Mouse (Mus musculus) gonadal fat pad, adult 2 months (tissue): ENCODE results near the gene Tmpo. TPM values are rescaled to one million over a fixed set of nuclear protein-coding genes. Genes with fewer than 3 reads are reported as not detected.

Source experiments
- DNase-seq: peaks from one replicate; pipeline ENCODE4 v3.0.0-alpha.2; 2012; ENCODE audit warnings: low read depth
- polyA plus RNA-seq: library from polyadenylated mRNA; depleted of rRNA; stranded (reverse); fragments of >200 nt; gene quantifications from 2 replicates; pipeline ENCODE4 v1.2.3, GENCODE M21; 2012; rRNA removed

Tmpo gene
- polyA plus RNA-seq, result 22.4 and 29.5 TPM in 2 replicates

DNA sequence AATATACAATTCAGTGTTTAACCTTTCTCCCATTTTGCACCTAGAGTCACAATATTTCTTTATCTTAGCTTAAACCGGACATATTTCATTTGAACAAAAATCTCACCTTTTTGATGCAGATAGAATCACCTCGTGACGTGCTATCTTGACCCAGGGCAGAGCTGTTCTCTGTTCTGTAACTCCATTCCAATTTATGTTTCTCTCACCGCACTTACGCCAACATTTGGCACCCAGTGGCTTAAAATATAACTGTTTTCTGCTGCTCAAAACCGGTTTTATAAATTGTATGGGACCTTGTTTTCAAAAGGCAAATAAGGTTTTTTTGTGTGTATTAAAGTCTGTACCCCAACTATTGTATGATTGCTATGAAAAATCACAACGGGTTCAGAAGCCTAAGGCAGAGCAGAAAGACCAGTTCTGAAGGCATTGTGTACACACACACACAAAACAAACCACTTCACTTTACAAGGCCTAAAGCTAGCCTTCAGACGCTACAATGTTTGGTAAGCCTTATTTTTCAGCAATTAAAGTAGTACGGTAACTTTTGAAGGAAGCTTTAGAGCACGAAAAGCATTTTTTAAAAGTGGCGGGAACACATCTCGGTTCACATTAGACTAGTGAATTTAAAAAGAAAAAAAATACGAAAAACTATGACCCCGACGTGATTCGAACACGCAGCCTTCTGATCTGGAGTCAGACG, at the start of gene Tmpo:
TSS of gene Tmpo (minus strand) at position 555 of the 700 bp plus-strand sequence.
- DNase-seq, result no peak

GRCm38 (mm10) chr10:91230400-91230799, 49.3 kb upstream of the Tmpo start:
- no peak for DNase-seq

- DNase-seq, result no peak
These were observed 48.4 kb upstream of the Tmpo start for GRCm38 (mm10) chr10:91229518-91229961.

DNA sequence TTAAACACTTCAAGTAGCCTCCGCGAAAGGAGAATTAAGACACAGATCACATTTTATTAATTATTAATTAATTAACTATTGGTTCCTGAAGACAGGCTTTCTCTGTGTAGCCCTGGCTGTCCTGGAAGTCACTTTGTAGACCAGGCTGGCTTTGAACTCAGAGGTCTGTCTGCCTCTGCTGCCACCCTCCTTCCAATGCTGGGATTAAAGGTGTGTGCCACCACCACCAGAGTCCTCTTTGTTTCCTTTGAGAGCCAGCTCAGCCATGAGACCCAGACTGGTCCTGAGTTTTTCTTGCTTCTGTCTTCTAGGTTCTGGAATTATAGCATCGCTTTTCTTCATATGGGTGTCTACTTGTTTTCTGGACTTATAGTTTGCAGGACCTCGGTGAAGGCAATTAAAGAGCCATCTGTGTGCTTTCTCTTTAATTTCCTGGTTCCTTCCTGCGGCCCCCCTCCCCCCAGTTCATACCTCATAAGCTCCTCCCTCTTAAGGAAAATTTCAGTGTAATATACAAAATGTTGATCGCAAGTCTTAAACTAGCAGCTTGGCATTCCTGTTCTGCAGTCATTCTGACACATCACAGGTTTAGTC, 47.9 kb upstream of the Tmpo start:
- no peak for DNase-seq

DNA sequence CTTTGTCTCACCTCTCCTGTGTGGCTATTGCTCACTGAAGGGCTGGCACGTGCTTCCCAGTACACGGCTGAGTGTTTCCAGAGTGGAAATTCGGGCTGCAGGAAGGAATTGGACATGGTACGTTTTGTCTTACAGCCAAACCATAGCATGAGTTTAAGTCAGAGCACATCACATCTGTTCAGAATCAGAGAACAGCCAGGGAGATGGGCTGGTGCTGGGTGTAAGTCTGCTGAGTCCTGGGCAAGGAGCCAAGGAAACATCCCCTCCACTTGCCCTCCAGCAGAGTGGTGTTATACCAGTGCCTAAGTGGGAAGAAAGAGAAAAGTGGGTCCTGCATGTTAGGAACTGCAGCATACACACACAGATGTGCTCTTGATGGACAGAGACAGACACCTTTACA, 45.9 kb upstream of the Tmpo start:
- DNase-seq, result no peak

DNA sequence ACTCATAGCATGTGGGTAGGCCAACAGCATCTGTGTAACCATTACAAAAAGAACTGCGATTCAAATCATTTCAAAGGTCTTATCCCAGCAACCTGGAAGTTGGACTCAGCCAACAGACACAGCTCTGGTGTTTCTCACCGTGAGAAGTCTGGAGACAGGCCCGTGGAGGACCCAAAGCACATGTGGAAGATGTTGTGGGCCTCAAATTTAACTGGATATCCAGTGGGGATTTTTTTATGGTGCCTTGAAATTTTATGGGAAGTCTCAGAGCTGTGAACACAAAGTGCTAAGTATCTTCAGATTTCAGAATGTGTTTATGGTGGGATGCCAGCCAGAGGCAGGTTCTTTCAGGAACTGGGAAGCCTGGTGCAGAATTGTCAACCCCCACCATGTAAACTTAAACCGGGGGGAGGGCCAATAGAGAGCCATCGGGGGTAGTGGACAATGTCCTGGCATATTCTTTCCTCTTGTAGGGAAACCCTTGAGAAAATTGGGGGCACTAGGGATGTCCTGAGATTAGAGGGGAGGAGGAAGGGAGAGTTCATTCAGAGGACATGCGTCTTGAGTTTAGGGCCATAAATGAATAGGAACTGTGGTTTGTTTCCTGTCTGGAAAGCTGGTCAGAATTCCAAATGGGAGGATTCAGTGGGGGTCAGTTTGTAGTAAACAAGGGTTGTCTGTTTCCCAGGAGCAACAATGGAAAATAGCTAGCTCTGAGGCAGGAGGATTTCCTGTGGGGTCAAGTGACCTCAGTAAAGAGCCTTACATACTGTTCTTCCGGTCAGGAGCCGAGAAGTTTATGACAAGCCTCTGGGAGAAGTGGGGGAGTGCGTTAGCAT, 41.5 kb upstream of the Tmpo start:
- no peak for DNase-seq

DNA sequence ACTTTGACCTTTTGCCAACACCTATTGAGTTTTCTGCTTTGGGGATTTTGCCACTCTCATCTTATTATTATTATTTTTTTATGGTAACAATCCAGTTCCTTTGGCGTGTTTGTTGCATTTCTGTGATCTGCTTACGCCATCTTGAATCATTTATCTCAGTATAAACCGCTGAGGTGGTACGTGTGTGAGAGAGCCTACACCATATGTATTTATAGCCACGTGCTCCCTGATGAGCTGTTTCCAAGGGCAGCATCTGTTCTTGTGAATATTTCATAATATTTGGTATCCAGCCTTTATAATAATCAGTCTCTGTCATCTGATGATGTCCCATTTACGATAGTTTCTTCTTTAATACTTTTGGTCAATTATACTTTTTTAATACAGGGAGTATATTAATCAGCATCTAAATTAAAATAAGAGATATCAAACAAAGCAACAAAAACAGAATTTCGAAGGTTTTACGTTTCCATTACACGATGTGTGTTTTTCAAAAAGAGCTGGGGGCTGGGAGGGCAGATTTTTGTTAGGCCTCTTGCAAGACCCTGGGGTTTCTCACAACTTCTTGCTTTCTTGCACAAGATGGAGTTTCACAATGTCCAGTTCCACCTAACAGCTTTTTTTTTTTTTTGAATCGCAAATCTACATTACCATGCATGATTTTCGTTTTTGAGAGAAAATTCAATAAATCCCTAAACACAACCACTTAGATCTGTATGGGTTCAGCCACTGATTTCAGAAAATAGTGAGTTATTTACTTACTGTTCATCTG, 28.0 kb upstream of the Tmpo start:
- DNase-seq, result no peak

- no peak for DNase-seq
These were observed 27.3 kb upstream of the Tmpo start for GRCm38 (mm10) chr10:91208461-91208860.

- no peak for DNase-seq
These were observed 26.2 kb upstream of the Tmpo start for GRCm38 (mm10) chr10:91207275-91207674.

DNA sequence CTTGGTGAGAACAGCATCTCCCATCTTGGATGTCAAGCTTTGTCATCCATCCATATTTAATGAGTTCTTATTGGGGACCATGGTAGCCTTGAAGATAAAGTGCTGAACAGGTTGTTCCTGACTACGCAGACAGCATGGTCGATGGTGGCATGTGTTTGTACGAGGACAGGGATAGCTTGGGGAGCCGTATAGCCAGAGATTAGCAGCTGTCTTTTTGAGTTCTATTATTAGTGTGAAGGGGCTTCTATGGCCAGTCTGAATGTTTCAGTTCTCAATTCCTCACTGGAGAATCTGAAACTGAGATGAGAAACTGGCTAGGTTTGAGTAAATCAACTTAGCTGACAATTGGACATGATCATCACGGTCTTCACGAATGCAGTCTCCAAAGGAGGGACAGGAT, 24.5 kb upstream of the Tmpo start:
- no peak for DNase-seq

- no peak for DNase-seq
These were observed 19.5 kb upstream of the Tmpo start for GRCm38 (mm10) chr10:91200581-91200980.

DNA sequence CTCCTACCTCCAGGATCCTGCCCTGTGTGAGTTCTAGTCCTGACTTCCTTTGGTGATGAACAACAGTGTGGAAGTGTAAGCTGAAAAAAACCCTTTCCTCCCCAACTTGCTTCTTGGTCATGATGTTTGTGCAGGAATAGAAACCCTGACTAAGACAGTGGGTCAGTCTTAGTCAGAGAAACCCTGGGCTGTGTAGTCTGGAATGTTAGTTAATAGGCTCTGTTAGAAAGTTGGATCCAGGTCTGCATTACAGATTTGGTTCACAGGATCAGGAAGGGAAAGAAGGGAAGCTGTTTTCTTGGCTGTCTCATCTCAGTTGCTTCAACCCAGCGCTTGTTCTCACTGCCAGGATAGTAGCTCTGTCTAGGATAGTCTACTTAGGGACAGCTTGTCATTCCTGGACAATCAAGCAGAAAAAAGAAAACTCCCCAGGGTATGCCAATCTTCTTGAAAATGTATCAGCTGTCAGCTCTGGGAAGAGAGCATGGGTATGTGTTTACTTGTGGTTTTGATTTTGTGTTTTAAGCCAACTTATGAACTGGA, 18.2 kb upstream of the Tmpo start:
- DNase-seq, result no peak

GRCm38 (mm10) chr10:91197704-91198103, 16.6 kb upstream of the Tmpo start:
- DNase-seq, result no peak

GRCm38 (mm10) chr10:91196778-91197177, 15.7 kb upstream of the Tmpo start:
- DNase-seq, result no peak

- DNase-seq, result no peak
These were observed 14.6 kb upstream of the Tmpo start for GRCm38 (mm10) chr10:91195680-91196079.

- DNase-seq, result no peak
These were observed 14.0 kb upstream of the Tmpo start for GRCm38 (mm10) chr10:91195091-91195490.

- DNase-seq, result no peak
These were observed 10.7 kb upstream of the Tmpo start for GRCm38 (mm10) chr10:91191851-91192250.

- DNase-seq, result no peak
These were observed 8.4 kb upstream of the Tmpo start for GRCm38 (mm10) chr10:91189476-91189875.

GRCm38 (mm10) chr10:91188684-91189287, 7.7 kb upstream of the Tmpo start:
- DNase-seq, result no peak

- DNase-seq, result no peak
These were observed 6.8 kb upstream of the Tmpo start for GRCm38 (mm10) chr10:91187872-91188271.

DNA sequence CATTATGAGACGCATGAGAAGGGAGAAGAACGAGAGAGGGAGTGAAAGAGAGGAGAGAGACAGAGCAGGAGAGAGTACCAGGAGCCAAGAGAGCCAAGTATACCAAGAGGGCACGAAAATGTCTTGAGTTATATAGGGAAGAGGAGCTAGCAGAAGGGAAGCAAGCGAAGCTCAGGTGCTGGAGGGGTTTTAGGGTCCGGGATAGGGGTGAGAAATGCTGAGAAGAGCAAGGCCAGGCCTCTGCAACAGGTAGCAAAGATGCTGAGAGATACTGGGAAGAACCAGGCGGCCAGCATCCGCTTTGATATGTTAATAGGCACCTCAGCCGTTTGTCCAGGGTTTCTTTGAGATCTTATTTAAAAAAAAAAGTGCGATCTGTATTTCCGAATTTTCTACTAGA, 6.2 kb upstream of the Tmpo start:
- DNase-seq, result no peak
